Mouse (Mus musculus) liver, embryonic 14.5 days (tissue): ENCODE data around the gene Clybl.

Experiments
- CTCF ChIP-seq: IDR thresholded peaks from 2 replicates; pipeline ENCODE4 v1.5.1; 2016; ENCODE audit warnings: antibody characterized with exemption, low read depth, control low read depth
- EP300 ChIP-seq: IDR thresholded peaks from 2 replicates; pipeline ENCODE4 v1.6.1; 2016; ENCODE audit warnings: antibody characterized with exemption, low read depth

- TF ChIP-seq CTCF (no peak), EP300 (no peak)
Measured at GRCm38 (mm10) chr14:122330716-122331115, 149.2 kb downstream of the Clybl start.
